Mouse (Mus musculus): ENCODE measurements at regions not wholly inside any gene's neighbourhood (a gene's known extent, or its start where the extent isn't known, plus 50 kb on each side); places are given as distances from the start of the nearest gene placed in this dataset.
A peak's percentile ranks its signal among the peaks of the same experiment; 100 is the strongest.

GRCm38 (mm10) chr16:87645526-87646434, 53.0 kb upstream of the Bach1 start:
- DNase-seq = peak; percentile 76

- peak; percentile 64 for DNase-seq
These were observed 52.2 kb upstream of the Bach1 start for GRCm38 (mm10) chr16:87646435-87647062.
